Mouse (Mus musculus) frontal cortex, postnatal 14 days (tissue): ENCODE data around the gene Ppp2r5c.

Experiments used
- DNase-seq, 2 experiments: peaks; one replicate each; pipeline ENCODE4 v3.0.0; 2022; ENCODE audit warnings: low spot score in 2 of 2

The Ppp2r5c gene

GRCm38 (mm10) chr12:110511856-110512433, 65.0 kb downstream of the Ppp2r5c start:
- DNase-seq: no peak

- no peak for DNase-seq
Measured at GRCm38 (mm10) chr12:110512884-110513283, 66.0 kb downstream of the Ppp2r5c start.

- no peak for DNase-seq
Measured at GRCm38 (mm10) chr12:110515676-110516075, 68.8 kb downstream of the Ppp2r5c start.

GRCm38 (mm10) chr12:110520236-110520987, 73.5 kb downstream of the Ppp2r5c start:
- no peak for DNase-seq

GRCm38 (mm10) chr12:110523526-110523925, 76.6 kb downstream of the Ppp2r5c start:
- DNase-seq: no peak

GRCm38 (mm10) chr12:110532711-110533110, 85.8 kb downstream of the Ppp2r5c start:
- no peak for DNase-seq

GRCm38 (mm10) chr12:110533151-110533550, 86.2 kb downstream of the Ppp2r5c start:
- DNase-seq: no peak

GRCm38 (mm10) chr12:110533832-110534231, 86.9 kb downstream of the Ppp2r5c start:
- DNase-seq: no peak

GRCm38 (mm10) chr12:110535361-110535760, 88.4 kb downstream of the Ppp2r5c start:
- DNase-seq: no peak

- no peak for DNase-seq
Measured at GRCm38 (mm10) chr12:110537751-110538150, 90.8 kb downstream of the Ppp2r5c start.

GRCm38 (mm10) chr12:110539346-110539745, 92.4 kb downstream of the Ppp2r5c start:
- DNase-seq: no peak

- no peak for DNase-seq
Measured at GRCm38 (mm10) chr12:110539798-110540197, 92.9 kb downstream of the Ppp2r5c start.

- DNase-seq: no peak
Measured at GRCm38 (mm10) chr12:110540273-110540672, 93.4 kb downstream of the Ppp2r5c start.

- no peak for DNase-seq
Measured at GRCm38 (mm10) chr12:110541001-110541400, 94.1 kb downstream of the Ppp2r5c start.

- DNase-seq: no peak
Measured at GRCm38 (mm10) chr12:110541528-110541927, 94.6 kb downstream of the Ppp2r5c start.

GRCm38 (mm10) chr12:110545040-110545701, 98.3 kb downstream of the Ppp2r5c start:
- no peak for DNase-seq

- DNase-seq: no peak
Measured at GRCm38 (mm10) chr12:110547573-110547972, 100.7 kb downstream of the Ppp2r5c start.

- no peak for DNase-seq
Measured at GRCm38 (mm10) chr12:110549437-110550112, 102.7 kb downstream of the Ppp2r5c start.

- DNase-seq: no peak
Measured at GRCm38 (mm10) chr12:110550364-110550763, 103.4 kb downstream of the Ppp2r5c start.

GRCm38 (mm10) chr12:110552113-110552512, 105.2 kb downstream of the Ppp2r5c start:
- no peak for DNase-seq

GRCm38 (mm10) chr12:110553362-110553761, 106.4 kb downstream of the Ppp2r5c start:
- DNase-seq: no peak

GRCm38 (mm10) chr12:110555536-110556240, 108.8 kb downstream of the Ppp2r5c start:
- no peak for DNase-seq
